Mouse (Mus musculus) liver, adult 2 months (tissue): ENCODE data around the gene Blcap.

Source experiments
- CTCF ChIP-seq: fragments of 200-500 bp; IDR thresholded peaks from 2 replicates; pipeline ENCODE4 v1.5.1; 2011; ENCODE audit warnings: low read depth, low read length, control low read depth
- POLR2A ChIP-seq: fragments of 200-500 bp; IDR thresholded peaks from 2 replicates; pipeline ENCODE4 v1.6.1; 2011; ENCODE audit warnings: low read length, control low read depth; ENCODE audit not compliant: insufficient read depth; ENCODE audit errors: extremely low read depth

DNA sequence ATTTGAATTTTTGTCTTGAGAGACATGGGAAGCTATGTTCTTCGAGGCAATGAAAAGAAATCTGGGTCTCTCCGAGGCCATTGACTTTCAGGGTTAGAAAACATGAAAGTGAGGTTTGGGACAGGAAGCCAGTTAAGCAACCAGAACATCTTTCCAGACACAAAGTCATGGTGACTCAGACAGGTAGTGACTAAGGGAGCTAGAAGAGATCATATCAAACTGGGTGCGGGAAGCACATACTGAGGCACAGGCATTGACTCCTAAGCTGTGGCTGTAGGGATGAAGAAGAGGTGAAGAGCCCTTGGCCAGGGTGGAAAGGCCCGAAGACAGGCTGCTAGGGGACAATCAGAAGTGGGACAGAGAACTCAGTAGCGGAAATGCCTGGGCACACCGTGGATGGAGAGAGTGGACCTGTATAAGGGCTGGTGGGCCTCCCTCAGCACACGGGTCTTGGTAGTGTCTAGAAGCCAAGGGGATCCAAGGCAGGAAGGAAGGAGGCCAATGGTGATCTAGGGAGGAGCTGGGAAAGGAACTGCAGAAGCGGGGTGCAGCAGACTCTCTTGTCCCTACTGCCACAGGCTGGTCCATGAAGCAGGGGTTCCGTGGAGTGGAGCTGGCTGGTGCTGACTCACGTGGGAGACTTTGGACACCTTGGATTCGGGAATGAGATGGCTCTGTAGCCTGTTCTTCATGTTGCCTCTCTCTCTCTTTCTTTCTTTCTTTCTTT lies 3.7 kb downstream of the Blcap start:
- no peak for TF ChIP-seq CTCF
- TF ChIP-seq POLR2A = no peak
